Mouse (Mus musculus) myocyte (in vitro differentiated cells): ENCODE results near the gene Mapkapk2. TPM values are rescaled to one million over a fixed set of nuclear protein-coding genes. Genes with fewer than 3 reads are reported as not detected.
A peak's percentile ranks its signal among the peaks of the same experiment; 100 is the strongest.
"Not testable (repeated sequence)": the region's sequence is repeated elsewhere in the genome, so short reads cannot be mapped to it uniquely, and the experiment has no call there.

ENCODE experiments used
- H3K27me3 ChIP-seq: one replicate; pipeline ENCODE4 v1.6.1; 2011; ENCODE audit not compliant: control insufficient read depth, insufficient read depth, insufficient read length
- H3K36me3 ChIP-seq: one replicate; pipeline ENCODE4 v1.6.1; 2011; ENCODE audit not compliant: control insufficient read depth, insufficient read depth
- H3K4me2 ChIP-seq: one replicate; pipeline ENCODE4 v1.6.1; 2011; ENCODE audit warnings: low read depth, control low read depth
- H3K4me3 ChIP-seq: one replicate; pipeline ENCODE4 v1.5.1; 2011; ENCODE audit warnings: mild to moderate bottlenecking, control low read depth, moderate library complexity
- H3K79me2 ChIP-seq: one replicate; pipeline ENCODE4 v1.6.1; 2011; ENCODE audit not compliant: control insufficient read depth, insufficient read depth
- H3ac ChIP-seq: one replicate; pipeline ENCODE4 v1.6.1; 2011; ENCODE audit not compliant: control insufficient read depth, insufficient read length
- CEBPB ChIP-seq: IDR thresholded peaks from 2 replicates; pipeline ENCODE4 v1.6.1; 2011; ENCODE audit warnings: mild to moderate bottlenecking, moderate library complexity; ENCODE audit not compliant: poor library complexity, insufficient read depth, severe bottlenecking
- E2F4 ChIP-seq: IDR thresholded peaks from one replicate; pipeline ENCODE4 v1.6.1; 2011; ENCODE audit warnings: mild to moderate bottlenecking, control low read depth, moderate library complexity; ENCODE audit not compliant: insufficient read depth
- MAX ChIP-seq: IDR thresholded peaks from one replicate; pipeline ENCODE4 v1.6.1; 2011; ENCODE audit warnings: low read depth, mild to moderate bottlenecking, control low read depth
- MYOD1 ChIP-seq, 3 experiments: IDR thresholded peaks; one replicate each; pipeline ENCODE4 v1.6.1; 2011; ENCODE audit warnings: control low read depth in 2 of 3, low read depth in 2 of 3, mild to moderate bottlenecking in 2 of 3, moderate library complexity in 1 of 3; ENCODE audit not compliant: insufficient read length in 2 of 3, control insufficient read depth in 1 of 3
- MYOG ChIP-seq, 3 experiments: IDR thresholded peaks; one replicate each; pipeline ENCODE4 v1.6.1; 2011; ENCODE audit warnings: control low read depth in 2 of 3, low read depth in 2 of 3, mild to moderate bottlenecking in 2 of 3; ENCODE audit not compliant: insufficient read length in 2 of 3, control insufficient read depth in 1 of 3, insufficient read depth in 1 of 3
- POLR2A ChIP-seq: IDR thresholded peaks from one replicate; pipeline ENCODE4 v1.6.1; 2011; ENCODE audit warnings: low read depth, mild to moderate bottlenecking, control low read depth, moderate library complexity; ENCODE audit not compliant: insufficient read length
- POLR2AphosphoS2 ChIP-seq: IDR thresholded peaks from one replicate; pipeline ENCODE4 v1.6.1; 2011; ENCODE audit warnings: low read depth, control low read depth; ENCODE audit not compliant: insufficient read length
- REST ChIP-seq: IDR thresholded peaks from one replicate; pipeline ENCODE4 v1.6.1; 2011; ENCODE audit warnings: mild to moderate bottlenecking, control low read depth, moderate library complexity; ENCODE audit not compliant: insufficient read depth, insufficient read length
- SRF ChIP-seq: IDR thresholded peaks from one replicate; pipeline ENCODE4 v1.6.1; 2011; ENCODE audit warnings: low read depth; ENCODE audit not compliant: control insufficient read depth, insufficient read length
- TCF12 ChIP-seq: IDR thresholded peaks from one replicate; pipeline ENCODE4 v1.6.1; 2011; ENCODE audit warnings: mild to moderate bottlenecking, control low read depth; ENCODE audit not compliant: poor library complexity, insufficient read depth, severe bottlenecking
- TCF3 ChIP-seq: IDR thresholded peaks from one replicate; pipeline ENCODE4 v1.6.1; 2011; ENCODE audit warnings: low read depth, control low read depth; ENCODE audit not compliant: insufficient read length
- USF1 ChIP-seq: IDR thresholded peaks from one replicate; pipeline ENCODE4 v1.6.1; 2011; ENCODE audit warnings: low read depth, mild to moderate bottlenecking, control low read depth, moderate library complexity
- polyA plus RNA-seq: library from polyadenylated mRNA; unstranded; fragments of >200 nt; fragmentation: generic; extraction: Trizol; gene quantifications from one replicate; pipeline ENCODE4 v1.2.1, GENCODE M21; 2012; ENCODE audit warnings: missing spikeins

Gene Mapkapk2
- polyA plus RNA-seq, 1 experiment = 123 TPM

DNA sequence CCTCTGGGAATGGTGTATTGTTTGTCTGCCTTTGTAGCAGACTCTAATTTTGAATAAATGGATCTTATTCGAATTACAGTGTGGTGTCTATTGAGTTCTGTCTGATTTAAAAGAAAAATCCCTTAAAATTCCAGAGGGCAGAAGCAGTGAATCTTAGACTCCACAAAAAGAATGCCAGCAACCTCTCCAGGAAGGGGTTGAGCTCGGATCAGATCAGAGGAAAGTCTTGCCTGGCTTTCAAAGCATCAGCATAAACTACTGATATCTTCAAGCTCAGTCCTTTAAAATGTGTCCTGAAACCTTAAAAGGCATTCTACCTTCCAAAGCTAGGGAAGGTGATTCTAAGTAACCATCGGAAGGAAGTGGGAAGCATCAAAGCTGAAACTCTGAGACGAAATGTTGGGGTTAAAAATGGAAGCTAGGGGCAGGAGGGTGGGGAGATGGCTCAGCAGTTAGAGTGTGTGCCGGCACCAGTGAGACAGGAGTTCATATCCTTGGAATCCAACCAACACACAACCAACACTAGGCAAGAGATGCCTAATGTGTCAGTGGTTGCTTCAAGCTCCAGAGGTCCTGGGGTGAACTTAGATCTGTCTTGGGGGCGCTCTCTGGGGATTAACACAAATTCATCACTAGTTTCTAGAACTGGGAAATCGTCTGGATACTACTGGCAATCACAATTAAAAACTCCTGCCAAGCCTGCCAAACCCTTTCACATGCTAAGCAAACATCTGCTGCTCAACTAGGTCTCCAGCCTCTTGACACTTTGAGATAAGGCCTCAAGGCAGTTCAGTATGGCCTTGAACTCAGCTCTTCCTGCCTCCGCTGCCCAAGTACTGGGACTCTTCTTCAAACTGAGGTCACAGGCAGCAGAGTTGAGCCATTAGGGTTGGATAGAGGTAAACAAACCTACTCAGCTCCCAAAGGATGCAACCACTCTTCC lies 72.5 kb downstream of the Mapkapk2 start:
- TF ChIP-seq TCF12 = no peak
- Histone ChIP-seq H3K27me3 (no peaks in the 10 kb centered on the region), H3K4me2 (no peak overlapping the region), H3K79me2 (no peaks in the 10 kb centered on the region), H3K4me3 (no peak overlapping the region), H3K36me3 (no peaks in the 10 kb centered on the region), H3ac (no peak overlapping the region)

- H3ac ChIP-seq, H3K4me3 ChIP-seq, H3K36me3 ChIP-seq, H3K27me3 ChIP-seq, H3K79me2 ChIP-seq, H3K4me2 ChIP-seq: not testable (repeated sequence)
Measured at GRCm38 (mm10) chr1:131023250-131023858, 74.3 kb downstream of the Mapkapk2 start.

DNA sequence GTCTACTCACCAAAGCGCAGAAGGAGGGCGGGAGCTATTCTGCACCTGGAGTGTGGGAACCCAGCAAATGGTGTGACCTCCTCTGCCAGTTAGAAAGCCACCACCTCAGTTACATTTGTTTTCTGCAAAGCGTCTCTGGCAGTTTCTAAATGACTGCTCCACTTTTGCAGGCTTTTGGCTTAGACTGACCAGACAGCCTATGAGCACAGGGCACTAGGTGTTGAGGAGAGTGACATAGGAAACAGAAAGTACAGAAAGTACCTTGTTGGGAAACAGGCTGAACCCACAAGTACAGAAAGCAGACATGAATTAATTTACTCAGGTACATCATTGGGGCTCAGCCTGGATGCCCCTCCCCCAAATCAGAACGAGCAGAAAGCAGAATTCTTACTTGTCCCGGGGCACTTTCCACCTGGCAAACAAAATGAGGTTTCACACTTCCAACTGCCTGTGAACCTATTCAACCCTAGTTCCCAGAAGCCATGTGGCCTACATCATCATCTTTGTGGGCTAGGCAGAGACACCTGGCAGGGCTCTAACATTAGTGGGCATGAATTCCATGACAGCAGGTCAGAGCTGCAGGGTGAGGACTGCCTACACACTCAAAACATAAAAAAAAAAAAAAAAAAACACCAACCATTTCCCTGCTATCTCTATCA lies 74.9 kb downstream of the Mapkapk2 start:
- no peaks in the 10 kb centered on the region for H3K27me3 ChIP-seq
- TF ChIP-seq MAX = no peak
- TF ChIP-seq USF1 = no peak
- no peak for TF ChIP-seq TCF3
- no peak for TF ChIP-seq CEBPB
- no peak for TF ChIP-seq TCF12

GRCm38 (mm10) chr1:131021900-131022590 lies 75.6 kb downstream of the Mapkapk2 start:
- Histone ChIP-seq H3K36me3 (no peaks in the 10 kb centered on the region), H3ac (no peak overlapping the region), H3K4me3 (no peak overlapping the region), H3K27me3 (no peaks in the 10 kb centered on the region), H3K4me2 (no peak overlapping the region), H3K79me2 (no peaks in the 10 kb centered on the region)
- TF ChIP-seq CEBPB (no peak), SRF (no peak), TCF3 (no peak), REST (no peak), POLR2AphosphoS2 (no peak), POLR2A (no peak), MAX (no peak), MYOD1 (IDR thresholded peaks at IDR 0.05; ENCODE audit: control insufficient read depth in 1 of 3, insufficient read length in 2 of 3, low read depth in 2 of 3) (no peak), USF1 (no peak), MYOG (IDR thresholded peaks at IDR 0.05; ENCODE audit: control insufficient read depth in 1 of 3, insufficient read depth in 1 of 3, insufficient read length in 2 of 3, low read depth in 2 of 3) (no peak), E2F4 (no peak), TCF12 (no peak)

More for the DNA sequence above, 74.9 kb downstream of the Mapkapk2 start:
- H3K4me2 ChIP-seq = no peak overlapping the region
- H3K79me2 ChIP-seq = no peaks in the 10 kb centered on the region
- H3K4me3 ChIP-seq = no peak overlapping the region
- no peaks in the 10 kb centered on the region for H3K36me3 ChIP-seq
- H3ac ChIP-seq = no peak overlapping the region

- Histone ChIP-seq H3K27me3 (no peaks in the 10 kb centered on the region), H3ac (no peak overlapping the region), H3K4me3 (no peak overlapping the region), H3K79me2 (no peaks in the 10 kb centered on the region), H3K4me2 (peak overlapping the region; percentile 6), H3K36me3 (no peaks in the 10 kb centered on the region)
- no peak for TF ChIP-seq SRF
- TF ChIP-seq TCF12 = no peak
- no peak for TF ChIP-seq MYOD1 (IDR thresholded peaks at IDR 0.05; ENCODE audit: control insufficient read depth in 1 of 3, insufficient read length in 2 of 3, low read depth in 2 of 3)
- no peak for TF ChIP-seq REST
- no peak for TF ChIP-seq CEBPB
- no peak for TF ChIP-seq USF1
- TF ChIP-seq POLR2AphosphoS2 = no peak
- no peak for TF ChIP-seq MAX
- TF ChIP-seq E2F4 = no peak
- TF ChIP-seq POLR2A = no peak
- no peak for TF ChIP-seq MYOG (IDR thresholded peaks at IDR 0.05; ENCODE audit: control insufficient read depth in 1 of 3, insufficient read depth in 1 of 3, insufficient read length in 2 of 3, low read depth in 2 of 3)
- no peak for TF ChIP-seq TCF3
Measured at GRCm38 (mm10) chr1:131021438-131021837, 76.2 kb downstream of the Mapkapk2 start.
